Mouse (Mus musculus): ENCODE measurements around the gene 4930451I11Rik. TPM values are rescaled to one million over a fixed set of nuclear protein-coding genes. Genes with fewer than 3 reads are reported as not detected.

The 4930451I11Rik gene
- total and polyA plus RNA-seq, 3 experiments: not detected

GRCm38 (mm10) chr7:126869780-126870519, 38.5 kb upstream of the 4930451I11Rik start:
- Histone ChIP-seq H3K27ac (ENCODE audit: insufficient read depth, low read depth) (no peak overlapping the region), H3K4me3 (replicated peaks in 1 of 3; ENCODE audit: low read depth in 2 of 3, low read length in 2 of 3, poor library complexity in 1 of 3) (no peak overlapping the region), H3K36me3 (replicated peaks in 1 of 2; ENCODE audit: control insufficient read depth in 1 of 2, insufficient read depth in 1 of 2, low read length in 1 of 2) (peaks cover 86 to 100% of the 10 kb centered on the region in 2 experiments), H3K4me1 (ENCODE audit: control insufficient read depth in 1 of 2, insufficient read depth in 2 of 2) (peaks cover 0 to 13% of the 10 kb centered on the region in 2 experiments; a peak in 2 of 4 replicates), H3K27me3 (replicated peaks) (no peaks in the 10 kb centered on the region), H3K79me2 (replicated peaks; ENCODE audit: control insufficient read depth, extremely low read depth, insufficient read depth, poor library complexity, severe bottlenecking) (no peaks in the 10 kb centered on the region), H3K9me3 (replicated peaks; ENCODE audit: low read length) (no peaks in the 10 kb centered on the region), H3K9ac (ENCODE audit: insufficient read depth, low read depth) (no peak overlapping the region), H3K4me2 (ENCODE audit: insufficient read depth, low read depth, poor library complexity, severe bottlenecking) (no peak overlapping the region)
- in situ Hi-C loops (cut with MboI; ENCODE audit: low pct_ligation_motif_present, low pct_unique_long_range_greater_than_20kb, low sequenced_read_pairs) (no loop called here), dilution Hi-C loops (cut with MboI; ENCODE audit: extremely low pct_ligation_motif_present, extremely low pct_unique_long_range_greater_than_20kb, low sequenced_read_pairs) (no loop called here)
- no peak for DNase-seq (ENCODE audit: extremely low read depth)
- TF ChIP-seq NRF1 (IDR thresholded peaks at IDR 0.05; ENCODE audit: low read depth, low read length) (no peak), CHD2 (IDR thresholded peaks at IDR 0.05; ENCODE audit: low read length) (no peak), TBP (conservative IDR thresholded peaks at IDR 0.05; ENCODE audit: low read depth, low read length) (no peak), SMC3 (IDR thresholded peaks at IDR 0.05; ENCODE audit: low read depth, low read length) (no peak), CTCF (conservative IDR thresholded peaks at IDR 0.05 in 1 of 2, IDR thresholded peaks at IDR 0.05 in 1 of 2; ENCODE audit: low read depth in 2 of 2, low read length in 2 of 2) (no peak), GABPA (IDR thresholded peaks at IDR 0.05; ENCODE audit: insufficient replicate concordance, low read depth, low read length) (no peak), ZNF384 (IDR thresholded peaks at IDR 0.05; ENCODE audit: low read depth, low read length) (no peak), ZKSCAN1 (IDR thresholded peaks at IDR 0.05; ENCODE audit: borderline replicate concordance, low read depth, low read length) (no peak), EP300 (IDR thresholded peaks at IDR 0.05; ENCODE audit: low read length) (no peak), ETS1 (conservative IDR thresholded peaks at IDR 0.05; ENCODE audit: low read depth, low read length) (no peak), HCFC1 (IDR thresholded peaks at IDR 0.05; ENCODE audit: low read depth, low read length) (no peak), SIN3A (IDR thresholded peaks at IDR 0.05; ENCODE audit: low read length) (no peak), CHD1 (IDR thresholded peaks at IDR 0.05; ENCODE audit: low read depth, low read length) (no peak), E2F4 (IDR thresholded peaks at IDR 0.05; ENCODE audit: insufficient replicate concordance, low read depth, low read length) (no peak), USF2 (conservative IDR thresholded peaks at IDR 0.05; ENCODE audit: low read depth, low read length) (no peak), JUND (conservative IDR thresholded peaks at IDR 0.05; ENCODE audit: low read depth, low read length) (no peak), NELFE (IDR thresholded peaks at IDR 0.05; ENCODE audit: low read depth, low read length) (no peak)

- peaks cover 5 to 32% of the 10 kb centered on the region in 2 experiments for H3K4me1 ChIP-seq (ENCODE audit: control insufficient read depth in 1 of 2, insufficient read depth in 2 of 2)
- no peak overlapping the region for H3K27ac ChIP-seq (ENCODE audit: insufficient read depth, low read depth)
- dilution Hi-C loops (cut with MboI; ENCODE audit: extremely low pct_ligation_motif_present, extremely low pct_unique_long_range_greater_than_20kb, low sequenced_read_pairs): no loop called here
- no peak overlapping the region for H3K4me2 ChIP-seq (ENCODE audit: insufficient read depth, low read depth, poor library complexity, severe bottlenecking)
- peaks cover 80 to 100% of the 10 kb centered on the region in 2 experiments for H3K36me3 ChIP-seq (replicated peaks in 1 of 2; ENCODE audit: control insufficient read depth in 1 of 2, insufficient read depth in 1 of 2, low read length in 1 of 2)
- no peaks in the 10 kb centered on the region for H3K9me3 ChIP-seq (replicated peaks; ENCODE audit: low read length)
- H3K4me3 ChIP-seq (replicated peaks in 1 of 3; ENCODE audit: low read depth in 2 of 3, low read length in 2 of 3, poor library complexity in 1 of 3): no peak overlapping the region
- DNase-seq (ENCODE audit: extremely low read depth): no peak
- H3K9ac ChIP-seq (ENCODE audit: insufficient read depth, low read depth): no peak overlapping the region
- TF ChIP-seq JUND (conservative IDR thresholded peaks at IDR 0.05; ENCODE audit: low read depth, low read length) (no peak), EP300 (IDR thresholded peaks at IDR 0.05; ENCODE audit: low read length) (no peak), MAX (IDR thresholded peaks at IDR 0.05; ENCODE audit: low read length) (no peak), POLR2AphosphoS2 (IDR thresholded peaks at IDR 0.05; ENCODE audit: low read depth, low read length) (no peak)
- H3K79me2 ChIP-seq (replicated peaks; ENCODE audit: control insufficient read depth, extremely low read depth, insufficient read depth, poor library complexity, severe bottlenecking): peaks cover 6% of the 10 kb centered on the region
- H3K27me3 ChIP-seq (replicated peaks): no peaks in the 10 kb centered on the region
- in situ Hi-C loops (cut with MboI; ENCODE audit: low pct_ligation_motif_present, low pct_unique_long_range_greater_than_20kb, low sequenced_read_pairs): no loop called here
These were observed 36.6 kb upstream of the 4930451I11Rik start for GRCm38 (mm10) chr7:126868003-126868402.

All from CH12.LX (cell line).